Comparison of ENCODE assay signal across 13 mouse cellular contexts in the genomic region with DNA sequence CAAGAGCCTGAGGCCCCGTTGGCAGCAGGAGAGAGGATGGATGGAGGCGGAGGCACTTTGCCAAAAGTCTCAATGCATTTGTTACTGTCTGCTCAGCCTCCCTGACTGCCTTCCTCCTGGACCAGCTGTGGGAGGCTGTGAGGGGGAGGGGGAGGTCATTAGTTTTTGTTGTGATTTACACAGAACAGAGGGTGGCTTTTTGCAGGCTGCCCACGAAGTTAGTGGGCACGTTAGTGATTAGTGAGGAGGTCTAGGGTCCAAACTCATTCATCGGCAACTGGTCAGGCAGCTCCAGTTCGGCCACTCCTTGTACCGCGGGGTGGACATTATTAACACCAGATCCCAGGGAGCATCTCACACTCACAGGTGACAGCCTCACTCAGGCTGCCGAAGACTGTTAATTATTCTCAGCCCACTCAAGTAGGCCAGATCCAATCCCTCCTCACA. TPM values are rescaled to one million over a fixed set of nuclear protein-coding genes. Genes with fewer than 3 reads are reported as not detected.
DNase-seq lines count a peak whose midpoint lies in the region; ATAC-seq and TF ChIP-seq lines count a peak whose summit lies in the region.
"Had no signal": no experiment of that assay in that cellular context is flagged by ENCODE, and none has a peak within 500 bp of the region (broad histone marks: within the 10 kb centered on the region; RNA-seq: fewer than 3 reads in every experiment).

No protein-coding gene starts in this region.

- ATAC-seq in kidney, postnatal 0 days (replicated peaks; ENCODE audit: low FRiP score, low read depth) = peak; percentile 71
- ATAC-seq: midbrain, embryonic 16.5 days had no signal

- no peak overlapping the region for H3K4me2 ChIP-seq in kidney, postnatal 0 days (ENCODE audit: low read length)
- H3K4me2 ChIP-seq: heart, embryonic 13.5 days; liver, embryonic 13.5 days had no signal

- no peak overlapping the region for H3K4me3 ChIP-seq in left cerebral cortex, adult 2 months
- no peak overlapping the region for H3K4me3 ChIP-seq in kidney, postnatal 0 days (replicated peaks; ENCODE audit: low read depth, low read length)
- H3K4me3 ChIP-seq: heart, embryonic 13.5 days; liver, embryonic 13.5 days had no signal

- no peaks in the 10 kb centered on the region for H3K36me3 ChIP-seq in kidney, postnatal 0 days (ENCODE audit: insufficient read depth, low read length)
- H3K36me3 ChIP-seq: heart, embryonic 13.5 days; liver, embryonic 13.5 days had no signal

- no peak for TF ChIP-seq CTCF in left cerebral cortex, adult 2 months (IDR thresholded peaks at IDR 0.05)
- TF ChIP-seq CTCF in kidney, postnatal 0 days (IDR thresholded peaks at IDR 0.05; ENCODE audit: low read depth) = no peak

- no peak overlapping the region for H3K27ac ChIP-seq in left cerebral cortex, adult 2 months
- H3K27ac ChIP-seq in kidney, postnatal 0 days = no peak overlapping the region
- H3K27ac ChIP-seq: heart, embryonic 13.5 days; liver, embryonic 13.5 days had no signal

- H3K9ac ChIP-seq in kidney, postnatal 0 days (ENCODE audit: low read depth, low read length) = no peak overlapping the region
- H3K9ac ChIP-seq: heart, embryonic 13.5 days; liver, embryonic 13.5 days had no signal

- 23% methylated on average over 9 of the region's 9 CpGs for WGBS in kidney, postnatal 0 days

- H3K9me3 ChIP-seq in kidney, postnatal 0 days (replicated peaks; ENCODE audit: low read length) = no peaks in the 10 kb centered on the region
- H3K9me3 ChIP-seq: liver, embryonic 13.5 days had no signal

- no peaks in the 10 kb centered on the region for H3K27me3 ChIP-seq in kidney, postnatal 0 days (ENCODE audit: insufficient read depth, low read length)
- H3K27me3 ChIP-seq: liver, embryonic 13.5 days had no signal

- H3K4me1 ChIP-seq in kidney, postnatal 0 days (replicated peaks; ENCODE audit: insufficient read depth, low read length) = no peaks in the 10 kb centered on the region
- H3K4me1 ChIP-seq: liver, embryonic 13.5 days had no signal

- intact Hi-C loops in left cerebral cortex, postnatal 14 days (cut with DNase I) = no loop called here
- intact Hi-C loops in left cerebral cortex, adult 2 months (cut with DNase I) = no loop called here

- peak; percentile 11 to 18 for DNase-seq in left cerebral cortex, postnatal 14 days (ENCODE audit: low spot score in 2 of 2)
- DNase-seq in left cerebral cortex, adult 2 months (ENCODE audit: extremely low spot score in 1 of 2, low spot score in 2 of 2) = no peak
- DNase-seq in 3T3-L1 (ENCODE audit: low read depth, low spot score) (peak; percentile 31), MN1 (ENCODE audit: low spot score) (peak; percentile 11)
- DNase-seq in kidney, postnatal 0 days (ENCODE audit: low spot score) = peak; percentile 56
- no peak for DNase-seq in layer of hippocampus, adult 11-12 months (ENCODE audit: low spot score)
- no peak for DNase-seq in B cell, adult 2 months
- DNase-seq: adrenal gland, postnatal 10 days; liver, embryonic 13.5 days had no signal

RNA-seq across cellular contexts. Expression of a gene that starts 4.9 kb away (rescaled TPM):
- under 1 TPM; 0.57 to 0.89 TPM for total RNA-seq in left cerebral cortex, postnatal 14 days (2021)
- total RNA-seq in left cerebral cortex, adult 2 months (2021) = 1 to 10 TPM in 1 of 2 experiments, under 1 TPM in 1; 0.98 to 1.3 TPM
- polyA plus RNA-seq in kidney, postnatal 0 days (2015; fragmentation: Nextera tagmentation; extraction: Ambion mirVana) = 55.6 and 65.6 TPM in 2 replicates
- total RNA-seq: MEL had no signal
- polyA plus RNA-seq: heart, embryonic 13.5 days; large intestine, adult 2 months; liver, embryonic 13.5 days had no signal

Comparison
In these comparisons a context has a peak if more than half of its experiments do, and no peak if none do; other contexts are left out.
1. DNase-seq: peak in left cerebral cortex, postnatal 14 days (2 of 2), 3T3-L1 (single experiment), MN1 (single experiment) and kidney, postnatal 0 days (single experiment); none in left cerebral cortex, adult 2 months (0 of 2), layer of hippocampus, adult 11-12 months (single experiment) and B cell, adult 2 months (0 of 2).